Mouse (Mus musculus) erythroblast, embryonic 14.5 days (primary cell): ENCODE results near the gene Akain1.

Experiments
- GATA1 ChIP-seq: IDR thresholded peaks from 2 replicates; pipeline ENCODE4 v1.6.1; 2012; ENCODE audit warnings: low read length, inconsistent platforms, mixed read lengths
- TAL1 ChIP-seq: IDR thresholded peaks from 3 replicates; pipeline ENCODE4 v1.6.1; 2012; ENCODE audit warnings: low read length, inconsistent platforms, mixed read lengths

DNA sequence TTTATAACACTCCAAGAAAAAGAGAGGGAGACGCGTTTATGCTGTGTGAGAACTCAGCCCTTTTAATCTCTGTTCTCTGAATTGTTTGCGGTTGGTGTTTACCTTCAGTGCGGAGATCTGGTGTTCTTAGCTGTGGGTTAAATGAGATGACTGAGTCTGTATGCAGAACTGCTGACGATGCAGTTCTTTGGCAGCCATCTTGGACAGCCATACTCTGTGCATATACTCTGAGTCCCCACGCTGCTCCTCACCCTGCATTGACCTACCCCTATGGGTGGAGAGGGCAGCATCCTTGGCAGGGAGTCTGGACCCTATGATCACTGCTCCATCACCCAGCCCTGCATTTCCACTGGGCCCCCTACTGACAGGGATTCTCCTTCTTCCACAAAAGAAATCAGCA, 48.8 kb downstream of the Akain1 start:
- no peak for TF ChIP-seq GATA1
- TF ChIP-seq TAL1 = no peak
